Mouse (Mus musculus): ENCODE data around the gene Efhb. TPM values are rescaled to one million over a fixed set of nuclear protein-coding genes. Genes with fewer than 3 reads are reported as not detected.

Gene Efhb
- total RNA-seq (2021): under 1 TPM; 0.27 to 0.28 TPM
- long read RNA-seq, experiment 1: 0 reads
- long read RNA-seq, experiment 2: 0 reads

DNA sequence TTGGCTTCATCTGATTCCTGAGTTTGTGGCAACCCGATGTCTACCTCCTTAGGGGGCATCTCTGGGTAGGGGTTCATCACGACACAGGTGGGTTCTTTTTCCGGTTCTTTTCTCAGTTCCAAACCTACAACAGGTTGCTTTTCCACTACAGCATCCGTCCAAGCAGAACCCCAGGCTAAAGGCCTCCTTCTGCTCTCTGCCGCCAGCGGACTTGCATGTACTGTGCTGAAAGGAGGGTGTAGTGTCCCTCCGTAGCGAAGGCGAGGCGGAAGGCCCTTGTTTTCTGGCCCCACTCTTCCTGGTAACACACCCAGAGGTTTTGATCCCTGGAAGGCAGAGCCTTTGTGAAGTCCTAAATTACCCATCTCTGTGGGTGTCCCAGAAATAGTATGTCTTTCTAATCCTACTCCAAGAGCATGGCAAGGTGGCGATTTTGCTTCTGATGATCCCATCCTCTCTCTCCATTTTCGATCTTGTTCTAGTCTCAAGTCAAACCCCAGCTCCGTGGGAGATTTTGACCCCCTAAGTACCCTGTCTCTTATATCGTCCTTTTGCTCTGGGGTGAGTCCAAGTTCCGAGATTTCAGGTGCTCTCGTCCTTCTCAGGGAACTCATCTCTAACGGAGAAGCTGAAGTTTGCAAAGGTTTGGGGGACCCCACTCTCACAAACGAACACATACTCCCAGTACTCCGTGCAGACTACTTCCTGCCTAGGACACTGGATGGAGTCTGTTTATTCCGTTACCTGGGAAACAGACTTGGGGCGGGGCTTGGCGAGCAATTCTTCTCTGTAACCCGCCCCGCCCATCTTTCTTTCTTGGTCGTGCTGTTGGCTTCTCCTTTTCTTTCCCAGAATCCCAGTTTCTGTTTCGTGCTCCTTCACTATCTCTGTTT is at the start of gene Efhb:
TSS of gene Efhb (minus strand) at position 719 of the 893 bp plus-strand sequence.
- DNase-seq: peak; percentile 86

- DNase-seq: peak; percentile 16
Observed at GRCm38 (mm10) chr17:53512311-53512951, 49.3 kb upstream of the Efhb start.

- DNase-seq: no peak
Observed at GRCm38 (mm10) chr17:53502966-53503365, 39.8 kb upstream of the Efhb start.

DNA sequence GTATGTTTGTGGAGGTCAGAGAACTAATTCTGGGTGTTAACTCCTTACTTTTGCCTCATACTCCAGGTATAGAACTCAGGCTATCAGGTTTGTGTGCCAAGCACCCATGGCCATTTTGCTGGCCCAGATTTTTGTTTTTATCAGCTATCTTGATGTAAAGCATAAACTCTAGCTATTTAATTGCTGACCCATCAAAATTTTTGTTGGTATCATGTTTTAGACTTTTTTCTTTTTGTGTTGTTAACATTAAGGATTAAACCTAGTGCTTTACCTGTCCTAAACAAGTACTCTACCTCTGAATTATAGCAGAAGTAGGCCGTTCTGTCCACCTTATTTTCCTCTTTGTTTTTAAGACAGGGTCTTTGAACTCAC is 25.9 kb upstream of the Efhb start:
- no peak for DNase-seq

- DNase-seq: no peak
Observed at GRCm38 (mm10) chr17:53488291-53489006, 25.3 kb upstream of the Efhb start.

GRCm38 (mm10) chr17:53480433-53480832 is 17.3 kb upstream of the Efhb start:
- no peak for DNase-seq

GRCm38 (mm10) chr17:53479604-53480041 is 16.5 kb upstream of the Efhb start:
- peak; percentile 57 for DNase-seq

GRCm38 (mm10) chr17:53478858-53479603 is 15.9 kb upstream of the Efhb start, which contains the start of gene Rab5a:
Gene Rab5a (plus strand): TSS chr17:53479234.
- peak; percentile 100 for DNase-seq

- no peak for DNase-seq
Observed at GRCm38 (mm10) chr17:53478066-53478857, 15.1 kb upstream of the Efhb start.

- DNase-seq: no peak
Observed at GRCm38 (mm10) chr17:53468697-53469096, 5.6 kb upstream of the Efhb start.

- DNase-seq: no peak
Observed at GRCm38 (mm10) chr17:53465569-53465968, 2.4 kb upstream of the Efhb start.

DNA sequence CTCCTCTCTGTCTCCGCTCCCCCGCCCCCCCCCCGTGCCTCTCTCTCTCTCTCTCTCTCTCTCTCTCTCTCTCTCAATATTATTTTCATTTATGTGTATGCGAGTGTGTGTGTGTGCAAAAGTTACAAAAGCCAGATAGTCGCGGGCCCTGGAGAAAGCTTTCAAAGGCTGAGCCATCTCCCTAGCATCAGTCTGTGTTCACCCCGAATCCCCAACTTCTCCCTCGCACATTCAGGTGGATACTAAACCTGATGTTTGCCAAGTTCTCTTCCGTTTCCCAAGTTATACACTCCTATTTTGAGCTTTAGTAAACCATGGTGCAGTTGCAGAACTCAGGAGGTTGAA is 347 bp upstream of the Efhb start:
- DNase-seq: no peak

- no peak for DNase-seq
Observed at GRCm38 (mm10) chr17:53456742-53457141, 6.4 kb downstream of the Efhb start.

DNA sequence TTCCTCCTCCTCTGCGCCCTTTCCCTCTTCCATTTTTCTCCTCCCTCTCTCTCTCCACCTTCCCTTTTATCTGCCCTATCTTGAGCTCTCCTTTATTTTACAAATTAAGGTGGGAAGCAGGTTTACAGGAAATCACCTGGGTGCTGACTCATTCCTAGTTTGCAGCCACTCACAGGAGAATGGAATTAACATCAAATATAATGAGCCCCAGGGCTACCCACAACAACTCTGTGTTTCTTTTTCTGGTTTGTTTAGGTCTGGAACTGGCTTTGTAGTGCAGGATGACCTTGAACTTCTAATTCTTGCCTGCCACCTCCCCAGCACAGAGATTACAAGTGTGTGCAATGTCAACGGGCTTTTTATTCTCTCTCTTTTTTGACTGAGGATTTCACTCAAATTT is 7.0 kb downstream of the Efhb start:
- no peak for DNase-seq

GRCm38 (mm10) chr17:53402689-53403306 is 60.3 kb downstream of the Efhb start:
- DNase-seq: peak; percentile 42

DNA sequence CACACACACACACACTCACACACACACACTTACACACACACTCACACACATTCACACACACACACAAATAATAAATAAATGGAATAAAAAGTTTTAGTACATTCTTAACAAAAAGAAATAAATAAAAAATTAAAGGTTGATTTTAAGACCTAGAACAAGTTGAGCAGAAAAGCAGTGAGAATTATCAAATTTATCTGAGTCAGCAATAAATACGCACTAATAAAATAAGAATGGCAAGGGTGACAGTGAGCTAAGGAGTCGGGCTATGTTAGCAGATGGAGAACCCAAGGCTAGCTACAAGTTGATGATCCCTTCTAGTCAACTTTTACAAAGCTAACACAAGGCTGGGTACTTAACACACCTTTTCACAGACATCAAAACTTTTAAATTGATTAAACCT is 69.9 kb downstream of the Efhb start:
- DNase-seq: no peak

DNA sequence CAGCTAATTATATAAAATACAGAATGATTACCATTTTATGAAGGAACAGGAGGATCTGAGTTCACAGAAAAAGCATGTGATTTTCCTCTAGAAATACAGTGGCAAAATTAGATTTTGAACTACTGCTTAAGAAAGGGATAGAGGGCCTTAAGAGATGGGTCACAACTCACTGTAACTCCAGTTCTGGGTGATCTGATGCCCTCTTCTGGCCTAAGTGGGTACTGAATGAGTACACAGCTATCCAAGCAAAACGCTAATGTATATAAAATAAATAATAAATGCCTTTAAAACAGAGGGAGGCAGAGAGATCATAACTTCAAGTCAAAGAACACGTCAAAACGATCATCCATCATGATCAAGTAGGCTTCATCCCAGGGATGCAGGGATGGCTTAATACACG is 73.6 kb downstream of the Efhb start:
- DNase-seq: no peak

- DNase-seq: no peak
Observed at GRCm38 (mm10) chr17:53387581-53388473, 75.3 kb downstream of the Efhb start.

DNA sequence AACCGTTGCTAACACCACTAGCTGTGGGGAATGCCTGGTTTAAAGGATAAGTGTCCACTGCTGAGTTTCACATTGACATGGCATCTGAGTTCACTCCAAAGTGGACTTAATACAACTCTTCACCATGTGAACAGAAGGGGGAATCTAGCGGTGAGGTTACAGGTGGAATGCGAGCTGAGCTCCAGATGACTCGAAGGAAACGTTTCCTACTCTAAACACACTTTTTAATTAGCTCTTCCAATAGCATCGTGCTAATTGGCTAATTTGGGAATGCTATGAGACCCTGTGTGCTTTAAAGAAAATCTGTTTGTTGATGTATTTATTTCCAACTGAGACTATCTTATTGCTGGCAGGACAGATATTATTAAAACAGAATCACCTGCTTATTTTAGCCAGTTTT is 76.3 kb downstream of the Efhb start:
- no peak for DNase-seq

- no peak for DNase-seq
Observed at GRCm38 (mm10) chr17:53364111-53364510, 99.0 kb downstream of the Efhb start.

Data from gastrocnemius, postnatal 10 days (tissue).